Mouse (Mus musculus): ENCODE data around the gene Lemd2.

The Lemd2 gene

GRCm38 (mm10) chr17:27183667-27184292 lies 20.5 kb downstream of the Lemd2 start:
- no peak for DNase-seq

GRCm38 (mm10) chr17:27182401-27182800 lies 21.9 kb downstream of the Lemd2 start:
- no peak for DNase-seq

DNA sequence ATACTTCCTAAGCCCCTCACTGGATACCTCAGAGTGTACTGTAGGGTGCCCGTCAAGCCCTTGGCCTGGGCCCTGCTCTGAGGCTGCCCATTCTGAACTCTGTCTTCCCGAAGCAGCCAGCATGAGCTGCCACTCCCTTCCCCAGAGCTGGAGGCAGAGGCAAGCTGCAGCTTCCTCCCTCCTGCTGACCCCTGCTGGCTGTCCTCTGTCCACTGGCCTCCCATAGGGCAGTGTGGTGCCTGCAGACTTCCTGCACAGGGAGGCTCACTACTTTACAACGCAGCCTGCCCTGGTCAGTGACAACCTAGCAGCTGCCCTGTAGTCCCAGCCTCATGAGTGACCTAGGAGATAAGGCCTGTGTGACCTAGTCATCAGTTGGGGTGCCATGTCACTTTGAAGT lies 22.6 kb downstream of the Lemd2 start:
- DNase-seq: peak; percentile 68 to 74

DNA sequence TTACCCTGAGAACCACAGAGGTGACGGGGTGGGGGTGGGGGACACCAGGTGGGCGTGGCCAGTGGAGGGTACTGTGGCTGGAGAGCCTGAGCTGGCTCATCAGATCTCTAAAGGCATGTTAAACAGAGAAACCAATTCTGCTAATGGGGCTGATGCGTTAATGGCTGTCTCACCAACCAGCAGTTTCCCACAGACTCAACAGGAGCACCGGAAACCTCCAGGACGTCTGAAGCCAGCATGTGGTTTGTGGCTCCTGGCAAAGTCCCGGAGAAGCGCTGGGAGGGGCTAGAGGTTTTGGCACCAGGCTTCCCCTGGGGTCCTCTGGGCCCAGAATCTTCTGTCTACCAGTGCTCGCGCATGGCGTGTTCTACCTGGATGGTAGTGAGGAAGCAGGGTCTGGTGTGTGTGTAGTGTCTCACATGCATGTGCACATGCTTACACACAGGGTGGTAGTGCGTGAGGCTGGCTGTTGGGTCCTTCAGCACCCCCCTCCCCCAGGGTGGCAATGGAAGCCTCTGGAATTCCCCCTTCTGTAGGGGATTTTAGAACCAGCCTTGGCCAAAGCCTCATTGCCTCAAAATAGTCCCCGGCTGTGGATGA lies 24.5 kb downstream of the Lemd2 start:
- no peak for DNase-seq

- DNase-seq: no peak
Observed at GRCm38 (mm10) chr17:27178427-27179177, 25.7 kb downstream of the Lemd2 start.

- peak; percentile 45 to 52 for DNase-seq
Observed at GRCm38 (mm10) chr17:27178019-27178418, 26.2 kb downstream of the Lemd2 start.

- no peak for DNase-seq
Observed at GRCm38 (mm10) chr17:27176754-27177153, 27.5 kb downstream of the Lemd2 start.

- no peak for DNase-seq
Observed at GRCm38 (mm10) chr17:27176287-27176686, 28.0 kb downstream of the Lemd2 start.

DNA sequence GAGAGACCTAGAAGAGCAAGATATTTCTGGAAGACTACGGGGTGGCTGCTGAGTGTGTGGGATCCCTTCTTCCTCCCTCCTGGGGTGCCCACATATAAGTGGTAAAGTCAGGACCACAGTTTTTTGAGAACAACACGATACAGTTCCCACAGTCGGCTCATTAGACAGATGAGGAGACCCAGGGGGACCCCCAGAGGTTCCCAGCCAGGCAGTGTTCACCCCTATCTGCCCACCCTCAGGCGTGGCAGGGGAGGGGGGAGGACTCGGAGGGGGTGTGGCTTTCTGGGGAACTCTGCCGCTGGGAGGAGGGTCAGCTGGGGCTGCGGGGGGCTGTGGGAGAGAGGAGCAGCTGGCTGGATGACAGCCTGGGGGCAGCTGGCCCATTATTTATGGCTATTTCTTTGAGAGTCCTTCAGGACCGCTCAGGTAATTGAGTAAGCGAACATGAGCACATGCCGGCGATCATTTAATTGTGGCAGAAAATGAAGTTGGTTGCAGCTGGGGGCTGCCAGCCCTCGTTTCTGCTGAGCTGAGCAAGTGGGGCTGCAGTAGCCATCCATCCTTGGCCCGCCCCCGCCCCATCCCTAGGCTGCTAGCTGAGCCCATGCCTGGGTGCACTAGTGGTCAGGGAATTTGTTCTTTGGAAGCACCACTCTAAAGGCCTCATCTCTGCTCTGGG lies 28.9 kb downstream of the Lemd2 start:
- peak; percentile 37 to 49 for DNase-seq

- no peak for DNase-seq
Observed at GRCm38 (mm10) chr17:27173715-27174114, 30.6 kb downstream of the Lemd2 start.

DNA sequence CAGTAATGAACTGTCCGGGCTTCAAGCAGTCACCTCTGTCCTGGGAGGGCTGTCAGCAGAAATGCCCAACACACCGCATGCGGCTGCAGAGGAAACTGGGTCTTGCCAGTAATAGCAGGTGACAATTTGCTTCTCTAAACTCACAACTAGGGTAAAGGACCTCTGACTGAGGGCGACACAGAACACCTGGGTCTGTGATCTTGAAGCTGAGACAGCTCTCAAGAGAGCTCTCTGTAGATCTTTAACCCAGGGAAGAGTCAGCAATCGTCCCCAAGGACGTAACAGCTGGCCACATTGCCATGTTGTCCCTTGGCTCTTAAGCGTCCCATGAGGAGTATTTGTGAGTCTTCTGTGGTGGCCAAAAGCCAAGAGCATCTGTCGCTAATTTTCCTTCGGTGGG lies 31.8 kb downstream of the Lemd2 start:
- DNase-seq: no peak

DNA sequence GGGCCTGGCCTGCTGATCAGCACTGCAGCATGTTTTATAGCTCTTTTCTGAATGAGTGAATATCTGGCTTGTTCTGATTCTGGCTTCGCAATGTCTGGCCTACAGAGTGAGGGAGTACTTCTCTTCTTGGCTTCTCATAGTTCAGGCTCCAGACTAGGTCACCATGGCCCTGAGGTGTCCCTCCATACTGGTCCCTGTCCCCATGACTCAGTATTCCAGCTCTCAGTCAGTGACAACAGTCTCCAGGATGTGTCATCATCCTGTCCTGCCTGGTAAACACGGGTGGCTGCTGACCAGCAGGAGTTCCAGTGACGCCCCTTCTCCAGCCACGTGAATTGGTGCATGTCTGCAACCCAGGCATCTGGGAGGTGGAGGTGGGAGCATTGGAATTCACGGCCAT lies 33.1 kb downstream of the Lemd2 start:
- DNase-seq: no peak

DNA sequence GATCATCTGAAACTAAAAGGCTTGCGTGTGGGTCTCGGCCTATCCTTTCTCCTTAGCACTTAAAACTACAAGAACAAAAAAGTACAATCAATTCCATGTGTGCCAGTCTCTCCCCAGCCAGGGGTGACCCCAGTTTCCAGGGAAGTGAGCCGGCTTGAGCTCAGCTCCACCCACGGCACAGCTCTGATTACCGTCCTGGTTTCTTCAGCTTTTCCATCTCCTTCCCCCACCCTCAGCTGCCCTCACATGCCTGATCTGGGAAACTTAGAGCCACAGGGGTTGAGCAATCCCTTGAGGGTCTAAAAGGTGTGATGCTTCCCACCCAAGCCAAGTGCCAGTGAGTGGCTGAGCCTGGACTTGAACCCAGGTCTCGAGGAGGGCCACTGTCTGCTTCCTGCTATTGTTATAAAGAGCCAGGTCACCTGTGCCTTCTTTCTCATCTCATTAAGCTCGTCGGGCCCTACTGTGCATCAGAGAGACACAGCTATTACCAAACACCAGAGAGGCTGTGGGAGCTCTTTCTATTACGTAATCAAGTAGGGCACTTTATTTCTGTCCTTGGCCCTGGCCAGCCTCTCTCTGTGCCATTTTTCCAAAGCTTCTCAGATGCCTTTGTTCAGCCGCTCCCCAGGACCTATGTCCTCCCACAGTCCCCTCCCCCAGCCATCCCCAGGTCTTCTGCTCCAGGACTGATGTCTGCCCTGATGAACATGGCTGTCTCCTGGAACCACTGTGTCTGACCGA lies 34.1 kb downstream of the Lemd2 start:
- DNase-seq: no peak

DNA sequence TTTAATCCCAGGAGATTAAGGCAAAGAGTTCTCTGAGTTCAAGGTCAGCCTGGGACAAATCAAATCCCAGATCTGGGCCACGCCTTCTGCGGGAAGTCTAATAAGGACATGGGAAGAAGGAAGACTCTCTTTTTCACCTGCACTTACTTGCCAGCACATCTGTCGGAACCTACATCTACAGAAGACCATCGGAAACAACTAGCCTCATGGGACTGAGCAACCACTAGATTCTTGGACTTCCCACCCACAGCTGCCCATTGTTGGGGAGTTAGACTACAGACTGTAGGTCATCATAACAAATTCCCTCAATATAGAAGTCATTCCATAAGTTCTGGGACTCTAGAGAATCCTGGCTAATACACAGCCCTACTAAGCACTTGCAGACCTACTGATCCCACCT lies 35.7 kb downstream of the Lemd2 start:
- no peak for DNase-seq

DNA sequence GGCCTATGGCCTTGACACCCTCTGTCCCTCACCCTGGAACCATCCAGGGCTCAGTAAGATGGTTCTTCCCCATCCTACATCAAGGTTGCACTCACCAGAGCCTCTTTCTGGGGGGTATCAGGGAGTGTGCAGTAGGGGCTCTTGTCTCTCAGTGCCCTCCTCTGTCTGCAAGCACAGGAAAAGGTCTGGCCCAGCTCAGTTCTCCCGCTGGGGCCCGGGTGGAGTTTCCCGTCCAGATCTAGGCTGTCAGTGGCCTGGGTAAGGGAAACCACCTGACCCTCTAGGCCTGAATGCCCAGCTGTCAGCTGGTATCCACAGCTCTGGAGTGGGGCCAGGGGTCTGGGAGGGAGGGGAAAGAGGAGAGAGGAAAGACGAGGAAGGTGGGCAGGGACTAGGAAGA lies 36.7 kb downstream of the Lemd2 start, which contains the start of gene Ip6k3:
Gene Ip6k3, minus strand, starts transcription at position 251 of the 400 bp plus-strand sequence.
- peak in 1 of 2 experiments; percentile 43 for DNase-seq

- no peak for DNase-seq
Observed at GRCm38 (mm10) chr17:27166901-27167300, 37.4 kb downstream of the Lemd2 start.

DNA sequence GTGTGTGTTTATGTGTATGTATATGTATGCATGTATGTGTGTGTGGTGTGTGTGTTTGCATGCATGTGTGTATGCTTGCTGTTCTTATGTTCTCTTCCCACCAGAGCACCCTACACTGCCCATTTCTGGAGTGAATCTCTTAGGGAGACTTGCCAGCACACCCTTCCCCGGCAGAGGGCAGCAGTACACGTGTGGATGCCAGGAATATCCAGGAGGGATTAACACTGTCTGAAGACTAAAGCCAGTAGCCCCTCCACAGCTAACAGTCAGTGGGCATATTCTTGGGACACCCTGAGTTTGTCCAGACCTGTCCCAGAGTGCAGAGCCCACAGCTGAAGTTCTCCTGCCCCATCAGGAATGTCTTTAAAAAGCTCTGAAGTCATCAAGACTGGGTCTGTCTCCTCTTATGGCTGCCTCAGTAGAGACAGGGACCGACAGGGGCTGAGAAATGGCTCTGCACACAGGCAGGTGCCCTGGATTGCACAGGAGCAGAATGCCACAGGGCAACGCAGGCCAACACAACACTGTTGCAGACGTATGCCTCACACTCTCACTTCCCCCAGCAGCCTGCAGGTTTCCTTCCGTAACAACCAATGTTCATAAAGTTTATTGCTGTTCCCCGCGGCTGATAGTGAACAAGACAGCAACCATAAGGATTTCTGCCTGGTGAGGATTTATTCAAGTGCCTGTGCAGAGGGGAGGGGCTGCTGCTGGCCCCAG lies 39.1 kb downstream of the Lemd2 start:
- peak; percentile 75 to 78 for DNase-seq

- DNase-seq: no peak
Observed at GRCm38 (mm10) chr17:27160905-27161304, 43.4 kb downstream of the Lemd2 start.

- no peak for DNase-seq
Observed at GRCm38 (mm10) chr17:27159169-27159568, 45.1 kb downstream of the Lemd2 start.

GRCm38 (mm10) chr17:27158439-27158838 lies 45.8 kb downstream of the Lemd2 start:
- peak; percentile 38 to 66 for DNase-seq

- no peak for DNase-seq
Observed at GRCm38 (mm10) chr17:27155752-27156151, 48.5 kb downstream of the Lemd2 start.

GRCm38 (mm10) chr17:27154881-27155280 lies 49.4 kb downstream of the Lemd2 start:
- DNase-seq: no peak

Measured in kidney, postnatal 4 days (tissue).